Mouse (Mus musculus) testis, postnatal 14 days (tissue): ENCODE data around the gene Abcg8.

Source experiments
- DNase-seq: peaks from one replicate; pipeline ENCODE4 v3.0.0; 2021; ENCODE audit warnings: low spot score

Gene Abcg8

DNA sequence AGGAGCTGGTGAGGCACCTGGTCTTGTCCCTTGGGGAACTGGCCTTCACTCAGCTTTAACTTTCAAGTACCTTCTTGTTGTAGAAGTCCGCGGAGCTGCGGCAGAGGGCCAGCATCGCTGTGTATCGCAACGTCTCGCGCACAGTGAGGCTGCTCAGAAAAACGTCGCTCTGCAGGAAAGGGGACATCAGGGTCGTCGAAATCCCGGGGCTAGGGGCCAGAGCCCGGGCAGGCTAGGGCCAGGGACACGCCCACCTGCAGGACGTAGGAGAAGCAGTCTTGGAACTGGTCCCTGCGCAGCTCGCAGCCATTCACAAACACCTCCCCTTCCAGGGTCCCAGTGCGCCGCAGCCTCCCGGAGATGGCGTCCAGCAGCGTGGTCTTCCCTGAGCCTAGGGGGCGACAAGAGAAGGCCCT, at the start of gene Abcg8:
Abcg8 (plus strand) TSS at position 352 of the 416 bp plus-strand sequence.
- DNase-seq, result no peak

DNA sequence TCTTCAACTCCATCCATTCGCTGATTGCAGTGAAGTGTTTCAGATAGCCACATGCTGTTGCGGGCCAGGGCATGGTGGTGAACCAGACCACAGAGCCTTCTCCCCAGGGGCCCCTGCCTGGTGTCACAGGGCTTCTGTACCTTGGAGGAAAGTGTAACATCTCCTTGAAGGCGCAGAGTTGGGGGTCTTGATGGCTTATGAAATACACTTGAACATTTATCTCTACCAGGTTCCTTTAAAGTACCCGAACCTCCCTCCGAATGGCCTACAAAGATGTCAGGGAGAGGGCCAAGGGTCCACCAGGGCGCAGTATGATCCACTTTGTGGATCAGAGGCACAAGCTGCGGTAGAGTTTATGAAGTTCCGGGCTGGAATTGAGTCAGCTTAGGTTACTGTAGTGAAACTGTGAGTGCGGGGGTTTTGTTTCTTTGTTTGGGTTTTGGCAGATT, 49.2 kb upstream of the Abcg8 start:
- no peak for DNase-seq

DNA sequence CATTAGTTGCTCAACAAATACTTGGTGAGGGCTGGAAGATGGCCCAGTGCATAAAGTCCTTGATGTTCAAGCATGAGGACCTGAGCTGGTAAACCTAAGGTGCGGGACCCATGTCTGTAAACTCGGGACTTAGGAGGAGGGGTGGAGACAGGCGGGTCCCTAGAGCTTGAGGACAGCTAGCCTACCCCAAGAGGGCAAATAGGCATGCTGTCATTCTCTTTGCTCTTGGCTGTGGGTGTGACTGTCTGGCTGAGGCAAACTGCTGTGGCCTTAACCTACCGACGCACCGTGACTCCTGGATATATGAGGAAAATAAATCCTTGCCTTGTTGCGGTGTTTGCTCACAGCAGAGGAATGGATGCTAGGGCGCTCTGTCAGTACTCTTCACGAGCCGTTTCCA, 48.4 kb upstream of the Abcg8 start:
- no peak for DNase-seq

DNA sequence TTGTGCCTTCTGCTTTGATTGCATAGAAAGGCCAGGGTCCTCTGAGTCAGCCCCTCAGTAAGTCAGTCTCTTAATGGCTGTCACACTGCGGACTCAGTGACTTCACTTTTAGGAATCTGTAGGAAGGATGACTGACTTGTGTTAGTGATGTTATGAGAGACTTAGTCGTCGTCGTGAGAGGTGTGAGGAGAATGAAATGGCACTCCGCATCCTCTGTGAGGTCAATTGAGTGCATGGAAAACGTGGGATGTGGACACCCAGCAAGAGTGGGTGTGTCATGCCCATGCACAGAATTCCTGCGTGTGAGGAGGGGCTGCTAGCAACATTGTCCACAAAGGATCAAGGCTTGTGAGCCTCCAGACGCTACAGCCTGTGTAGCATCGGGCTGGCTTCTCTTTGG, 47.5 kb upstream of the Abcg8 start:
- no peak for DNase-seq

DNA sequence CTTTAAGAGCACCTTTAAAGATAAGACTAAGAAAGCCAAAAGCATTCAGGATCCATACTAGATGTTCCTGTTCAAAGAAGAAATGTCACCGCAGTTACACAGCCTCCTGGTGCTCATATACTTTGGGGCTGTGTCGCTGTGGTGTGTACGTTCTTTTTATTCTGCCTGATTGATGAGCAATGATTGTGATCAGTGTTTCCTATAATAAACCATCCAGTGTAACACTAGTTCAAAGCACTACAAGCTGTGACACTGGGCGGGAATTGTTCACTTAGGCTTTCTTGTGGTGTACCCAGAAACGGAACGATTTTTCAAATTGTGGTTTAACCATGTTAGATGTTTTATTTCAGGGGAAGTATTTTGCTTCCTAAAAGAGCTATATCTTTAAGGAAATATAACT, 44.3 kb upstream of the Abcg8 start:
- no peak for DNase-seq

DNA sequence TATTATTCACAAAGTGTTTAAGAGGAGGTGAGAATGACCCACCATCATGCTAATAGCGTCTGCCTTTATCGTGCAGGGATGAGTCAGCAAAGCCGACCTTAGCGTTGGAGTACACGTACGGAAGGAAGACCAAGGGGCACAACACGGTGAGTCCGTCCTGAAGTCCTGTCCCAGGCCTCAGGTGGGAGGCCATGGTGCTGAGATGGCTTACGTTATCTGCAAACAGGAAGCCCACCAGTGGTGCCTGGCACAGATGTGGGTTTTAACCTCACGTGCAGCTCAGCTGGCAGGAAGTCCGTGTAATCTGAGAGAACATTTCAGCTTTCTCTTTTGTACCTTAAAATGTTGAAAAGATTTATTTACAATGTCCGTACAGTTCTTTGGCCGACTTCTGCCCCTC, 42.7 kb upstream of the Abcg8 start:
- DNase-seq, result no peak

DNA sequence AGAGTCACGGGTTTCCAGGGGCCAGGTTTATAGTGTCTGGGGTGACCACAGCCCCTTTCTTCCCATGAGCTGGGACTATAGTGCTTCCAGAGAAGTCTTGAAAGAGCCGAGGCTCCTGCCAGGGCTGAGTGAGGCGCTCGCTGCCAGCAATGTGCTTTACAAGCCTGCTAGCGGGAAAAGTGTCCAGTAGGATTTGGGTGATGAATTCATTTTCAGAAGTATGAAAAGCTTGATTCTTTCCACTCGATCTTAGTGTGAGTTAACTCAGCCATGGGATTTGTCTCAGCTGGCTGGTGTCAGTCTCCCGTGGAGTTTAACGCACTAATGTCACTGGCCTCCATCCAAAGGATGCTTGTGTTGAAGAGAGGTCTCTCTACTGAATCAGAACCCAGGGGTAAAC, 39.8 kb upstream of the Abcg8 start:
- DNase-seq, result no peak

DNA sequence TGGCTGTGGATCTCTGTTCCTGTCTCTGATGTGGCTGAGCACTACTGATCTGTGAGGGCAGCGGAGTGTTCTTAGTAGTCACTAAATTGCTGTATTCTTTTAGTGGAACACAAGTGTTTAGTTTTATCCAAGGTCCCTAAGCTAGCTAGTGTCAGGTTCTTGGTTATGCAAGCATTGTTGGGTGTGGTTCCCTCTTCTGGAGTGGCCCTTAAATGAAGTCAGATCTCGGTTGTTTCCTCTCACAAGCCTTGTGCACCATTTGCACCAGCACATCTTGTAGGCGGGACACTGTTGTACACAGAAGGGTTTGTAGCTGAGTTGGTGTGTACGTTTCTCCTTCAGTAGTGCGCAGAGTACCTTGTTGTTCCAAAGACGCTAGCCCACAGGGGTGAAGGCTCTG, 38.1 kb upstream of the Abcg8 start:
- no peak for DNase-seq

DNA sequence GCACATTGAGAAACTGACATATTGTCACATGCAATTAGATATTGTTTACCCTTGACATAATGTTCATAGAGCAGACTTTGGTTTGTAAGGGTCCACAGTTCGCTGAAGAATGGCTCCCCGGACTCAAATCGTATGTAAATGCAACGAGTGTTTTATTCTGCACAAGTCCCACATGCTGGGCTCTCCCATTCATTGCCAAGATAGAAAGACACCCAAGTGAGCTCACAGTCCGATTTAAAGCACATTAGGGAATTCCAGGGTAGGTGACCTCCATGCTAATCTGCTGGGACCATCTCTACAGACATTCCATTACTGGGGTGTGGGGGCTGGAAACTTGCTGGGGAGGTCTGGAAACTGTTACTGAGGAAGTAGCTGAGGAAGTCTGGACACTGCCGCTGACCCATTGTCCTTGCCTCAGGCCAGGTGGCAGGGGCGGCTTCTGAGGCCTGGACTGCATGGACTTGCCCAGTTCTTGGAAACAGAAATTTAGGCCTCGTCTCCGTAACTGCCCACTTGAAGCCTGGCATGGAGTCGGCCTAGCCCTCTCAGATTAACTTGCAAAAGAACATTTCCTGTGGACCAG, 36.2 kb upstream of the Abcg8 start:
- no peak for DNase-seq

DNA sequence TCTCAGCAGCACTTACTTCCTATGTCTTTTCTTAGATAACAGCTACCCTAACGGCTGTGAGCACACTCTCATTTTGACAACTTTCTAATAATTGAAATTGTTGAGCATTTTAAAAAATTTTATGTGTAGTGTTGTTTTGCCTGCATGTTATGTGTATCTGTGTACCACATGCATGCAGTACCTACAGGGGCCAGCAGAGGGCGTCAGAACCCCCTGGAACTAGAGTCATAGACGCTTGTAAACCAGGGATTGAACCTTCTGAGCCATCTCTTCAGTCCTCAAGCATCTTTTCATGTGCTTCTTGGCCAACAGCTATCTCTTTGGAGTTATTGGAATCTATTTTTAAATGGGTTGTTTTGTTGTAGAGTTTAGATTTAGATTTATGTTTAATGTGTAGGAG, 34.2 kb upstream of the Abcg8 start:
- DNase-seq, result peak; percentile 34

DNA sequence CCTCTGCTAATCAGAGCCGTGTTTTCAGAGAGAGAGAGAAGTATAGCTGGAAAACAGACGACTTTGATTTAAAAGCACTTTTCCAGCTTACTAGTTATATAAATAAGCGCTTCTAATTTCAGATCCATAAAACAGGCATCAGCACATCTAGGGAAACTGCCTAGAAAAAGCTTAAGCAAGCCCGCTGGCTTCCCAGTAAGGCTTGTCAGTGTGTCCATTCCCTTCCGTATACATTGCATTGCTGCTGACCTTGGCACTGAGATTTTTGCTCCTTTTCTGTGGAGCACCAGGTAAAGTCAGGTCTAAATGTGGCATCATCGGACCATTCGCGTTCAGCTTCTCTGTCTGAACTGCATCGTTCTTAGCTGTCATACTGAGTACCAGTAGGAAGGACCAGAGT, 33.8 kb upstream of the Abcg8 start:
- DNase-seq, result no peak

DNA sequence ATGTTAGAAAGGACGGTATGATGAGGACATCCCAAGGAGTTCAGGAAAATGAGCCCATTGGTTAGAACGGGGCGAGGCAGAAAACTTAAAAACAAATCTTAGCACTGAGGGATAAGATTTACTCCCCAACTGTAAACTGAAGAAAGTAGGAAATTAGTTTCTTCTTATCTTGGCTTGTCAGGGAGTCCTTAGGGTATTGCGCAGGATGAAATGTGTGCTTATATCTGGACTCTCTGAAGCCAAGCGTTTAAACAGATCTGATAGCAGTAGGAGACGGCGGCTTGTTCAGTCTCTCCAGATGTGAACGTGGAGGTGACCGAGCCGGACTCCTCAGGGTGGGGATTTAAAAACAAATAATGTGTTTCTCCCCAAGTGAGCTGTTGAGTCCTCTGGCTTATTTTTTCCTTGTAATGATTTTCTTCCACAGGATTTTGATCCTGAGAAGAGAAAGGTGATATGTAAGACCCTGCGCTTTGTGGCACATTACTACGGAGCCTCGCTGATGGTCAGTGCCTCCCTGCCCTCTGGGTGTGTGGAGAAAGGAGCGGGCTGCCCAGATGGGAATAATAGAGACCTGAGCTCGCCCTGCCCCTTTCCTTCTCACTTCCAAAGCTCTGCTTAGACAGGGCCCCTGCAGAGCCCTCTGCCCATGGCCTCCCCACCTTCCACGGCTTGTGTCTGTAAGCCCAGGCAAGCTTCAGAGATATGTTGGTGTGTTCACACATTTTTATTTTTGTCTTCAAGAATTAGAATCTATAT, 31.6 kb upstream of the Abcg8 start:
- no peak for DNase-seq

DNA sequence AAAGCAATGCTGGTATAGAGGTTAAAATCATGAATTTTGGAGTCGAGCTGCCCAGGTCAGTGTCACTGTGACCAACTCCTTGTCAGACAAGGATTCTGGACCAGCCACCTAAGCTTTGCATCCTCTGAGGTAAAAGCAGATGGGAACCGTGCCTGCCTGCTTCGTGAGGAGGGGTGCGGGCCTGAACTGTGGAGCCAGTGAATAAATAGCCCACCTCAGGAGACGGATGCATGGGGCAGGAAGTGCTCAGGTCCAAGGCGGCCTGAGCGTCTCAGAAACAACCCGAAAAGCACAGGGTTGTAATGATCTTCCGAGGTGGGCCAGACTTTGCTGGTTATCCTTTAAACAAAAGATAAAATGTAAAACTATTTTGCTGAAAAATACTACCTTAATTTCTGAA, 31.0 kb upstream of the Abcg8 start:
- DNase-seq, result no peak

DNA sequence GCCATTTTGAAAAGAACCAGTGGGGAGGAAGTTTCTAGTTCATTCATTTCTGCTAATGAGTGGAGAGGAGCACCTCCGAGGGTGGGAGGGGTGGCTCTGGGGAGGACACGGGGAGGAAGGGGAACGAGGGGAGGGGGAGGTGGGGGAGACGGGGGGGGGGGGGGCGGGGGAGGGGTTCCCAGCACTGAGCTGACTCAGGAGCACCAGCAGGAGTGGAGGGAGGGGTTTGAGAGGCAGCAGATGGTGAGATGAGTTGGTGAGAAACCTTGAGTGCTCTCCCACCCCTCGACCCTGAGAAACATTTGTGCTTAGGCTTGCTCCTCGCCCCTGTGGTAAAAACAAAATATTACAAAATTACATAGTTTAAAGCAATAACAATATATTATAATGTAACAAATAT, 30.2 kb upstream of the Abcg8 start:
- no peak for DNase-seq

DNA sequence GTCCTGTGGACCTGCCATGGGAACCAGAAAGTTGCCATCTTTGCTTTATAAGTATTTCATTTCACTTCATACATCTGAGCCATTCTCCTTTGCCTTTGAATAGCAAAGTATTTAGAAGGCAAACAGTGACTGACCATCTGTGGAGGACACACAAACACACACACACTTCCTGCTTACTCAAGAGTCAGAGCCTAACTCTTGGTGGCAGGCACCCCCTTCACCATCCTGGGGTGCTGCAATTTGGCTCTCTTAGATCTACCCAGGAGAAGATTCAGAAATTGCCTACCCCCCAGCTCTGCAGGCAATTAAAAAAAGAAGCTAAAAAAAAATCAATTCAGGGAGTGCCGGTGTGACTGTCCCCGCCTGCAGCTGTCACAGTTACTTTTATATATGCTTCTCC, 29.6 kb upstream of the Abcg8 start:
- DNase-seq, result no peak

DNA sequence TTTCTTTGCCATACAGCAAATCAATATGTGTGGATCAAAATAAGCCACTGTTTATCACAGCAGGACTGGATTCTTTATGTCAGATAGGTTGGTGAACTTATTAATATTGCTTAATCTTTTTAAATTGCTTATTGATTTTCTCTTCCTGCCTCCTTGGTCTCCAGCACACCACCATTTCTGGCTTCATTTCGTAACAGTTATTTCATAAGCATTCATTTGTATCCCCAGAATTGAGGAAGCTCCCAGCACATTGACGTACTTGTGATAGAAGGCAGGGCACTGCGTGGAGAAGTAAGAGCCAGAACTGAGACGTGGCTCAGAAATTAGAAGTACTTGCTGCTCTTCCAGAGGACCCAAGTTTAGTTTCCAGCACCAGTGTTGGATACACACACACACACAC, 28.5 kb upstream of the Abcg8 start:
- DNase-seq, result no peak

DNA sequence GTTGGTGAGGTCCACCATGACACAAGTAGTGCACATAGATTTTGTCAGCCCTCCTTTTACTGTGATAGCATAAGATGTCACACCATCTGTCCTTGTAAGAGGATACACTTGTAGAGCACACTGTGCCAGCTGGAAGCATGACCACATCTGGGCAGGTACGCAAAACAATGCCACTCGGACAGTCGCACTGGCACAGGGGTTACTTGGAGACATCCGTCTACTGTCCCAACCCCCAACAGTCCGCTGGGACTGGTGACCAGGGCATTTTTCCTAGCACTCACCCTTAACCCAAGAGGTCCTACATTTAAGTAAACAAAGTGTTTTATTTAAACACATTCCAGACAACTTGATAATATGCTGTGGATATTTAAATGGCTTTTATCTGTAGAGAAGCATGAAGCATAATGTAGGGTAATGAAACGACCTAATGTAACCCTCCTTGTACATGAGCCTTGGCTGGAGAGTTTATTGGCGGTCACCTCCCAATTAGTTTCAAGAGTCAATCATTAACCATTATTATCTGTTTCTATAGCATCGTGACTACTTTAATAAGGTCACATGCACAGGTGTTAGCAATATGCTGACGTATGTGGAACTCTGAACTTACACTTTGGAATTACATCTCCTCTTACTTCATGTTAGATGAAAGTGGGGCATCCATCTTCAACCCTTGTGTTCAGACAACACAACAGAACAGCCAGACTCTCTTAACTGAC, 25.6 kb upstream of the Abcg8 start:
- DNase-seq, result no peak

DNA sequence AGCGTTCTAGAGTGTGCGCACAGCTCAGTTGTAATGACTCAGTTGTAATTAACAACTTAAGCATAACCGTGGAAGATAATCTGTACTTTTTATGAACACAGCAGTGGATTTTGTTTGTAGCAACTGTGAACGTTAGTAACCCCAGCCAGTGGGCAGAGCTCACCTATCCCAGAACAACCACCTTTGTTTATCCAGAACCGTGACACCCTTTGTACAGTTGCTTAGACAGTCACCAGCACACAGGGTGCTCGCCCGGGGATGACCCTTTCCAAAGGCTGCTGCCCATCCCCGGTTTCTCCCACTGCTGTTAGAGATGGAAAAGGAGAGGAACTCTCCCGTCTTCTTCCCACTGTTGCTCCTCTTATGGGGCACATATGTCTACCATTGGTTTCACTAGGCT, 22.6 kb upstream of the Abcg8 start:
- no peak for DNase-seq

DNA sequence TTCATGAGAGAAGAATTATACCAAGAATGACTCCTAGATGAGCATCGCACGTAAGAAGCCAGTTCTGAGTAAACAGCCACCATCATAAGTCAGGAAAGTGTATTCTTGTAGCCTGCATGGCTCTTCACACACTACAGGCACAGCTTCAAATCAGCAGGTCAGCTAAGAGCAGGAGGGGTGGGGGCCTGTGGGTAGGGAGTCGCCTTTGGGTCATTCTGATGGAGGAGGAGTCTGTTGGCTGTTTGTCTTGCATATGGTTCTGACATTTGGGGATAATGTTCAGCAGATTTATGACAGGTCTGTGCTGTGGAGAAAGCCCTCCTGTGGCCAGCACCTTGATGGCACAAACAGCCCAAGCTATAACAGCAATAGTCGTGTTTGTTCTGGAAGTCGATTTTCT, 19.9 kb upstream of the Abcg8 start:
- DNase-seq, result no peak

DNA sequence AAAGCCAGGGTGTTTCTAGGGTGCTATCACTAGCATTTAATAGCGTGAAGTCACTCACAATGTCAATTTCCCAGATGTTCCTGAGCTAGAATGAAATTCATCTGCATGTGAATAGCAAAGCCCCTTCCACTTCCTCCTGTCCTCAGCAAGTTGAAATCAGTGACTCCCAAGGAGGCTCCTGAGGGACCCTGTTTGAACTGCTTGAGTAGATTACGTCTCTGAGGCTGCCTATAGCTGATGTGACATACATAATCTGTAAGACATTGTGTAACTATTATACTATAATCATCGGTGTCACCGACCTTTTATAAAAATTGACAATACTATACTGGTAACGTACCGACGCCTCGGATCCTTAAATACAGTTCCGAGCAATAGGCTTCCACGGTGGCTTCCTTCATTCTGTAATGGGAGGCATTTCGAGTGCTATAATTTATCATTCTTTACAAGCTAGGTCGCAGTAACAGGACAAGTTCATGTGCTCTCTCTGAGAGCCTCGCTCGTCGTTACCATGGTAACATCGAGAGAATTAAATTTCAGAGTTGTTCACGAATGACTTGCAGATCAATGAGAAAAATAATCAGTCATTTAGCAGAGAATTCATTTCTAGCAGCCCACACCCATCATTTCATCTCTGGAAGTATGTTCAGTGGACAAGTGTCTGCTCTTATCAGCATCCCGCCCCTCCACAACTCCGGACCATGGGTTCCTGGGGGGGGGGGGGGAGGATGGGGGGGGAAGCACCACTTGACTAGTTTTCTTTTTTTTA, 19.3 kb upstream of the Abcg8 start:
- DNase-seq, result no peak

DNA sequence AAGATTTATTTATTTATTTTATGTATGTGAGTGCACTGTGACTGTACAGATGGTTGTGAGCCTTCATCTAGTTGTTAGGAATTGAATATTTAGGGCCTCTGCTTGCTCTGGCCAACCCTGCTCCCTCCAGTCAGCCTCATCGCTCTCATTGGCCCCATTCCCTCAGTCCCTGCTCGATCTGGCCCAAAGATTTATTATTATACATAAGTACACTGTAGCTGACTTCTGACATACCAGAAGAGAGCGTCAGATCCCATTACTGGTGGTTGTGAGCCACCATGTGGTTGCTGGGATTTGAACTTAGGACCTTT, 18.7 kb upstream of the Abcg8 start:
- DNase-seq, result no peak

DNA sequence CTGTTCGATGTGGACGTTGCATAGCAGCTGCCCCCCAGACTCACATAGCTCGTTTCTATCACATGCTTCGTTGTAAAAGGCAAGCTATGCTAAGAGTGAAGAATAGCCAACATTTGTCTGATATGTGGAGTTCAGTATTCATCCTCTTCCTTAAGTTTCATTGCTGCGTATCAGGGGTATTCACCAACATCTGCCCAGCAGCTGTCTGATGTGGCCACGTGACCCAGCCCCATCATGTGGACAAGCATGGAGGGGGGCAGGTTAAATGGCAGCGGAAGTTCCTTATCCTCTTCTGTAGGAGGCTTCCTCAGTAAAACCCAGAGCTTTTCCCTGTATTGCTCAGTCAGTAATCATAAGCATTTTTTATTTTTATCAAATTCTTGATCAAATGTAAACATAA, 18.3 kb upstream of the Abcg8 start:
- no peak for DNase-seq

DNA sequence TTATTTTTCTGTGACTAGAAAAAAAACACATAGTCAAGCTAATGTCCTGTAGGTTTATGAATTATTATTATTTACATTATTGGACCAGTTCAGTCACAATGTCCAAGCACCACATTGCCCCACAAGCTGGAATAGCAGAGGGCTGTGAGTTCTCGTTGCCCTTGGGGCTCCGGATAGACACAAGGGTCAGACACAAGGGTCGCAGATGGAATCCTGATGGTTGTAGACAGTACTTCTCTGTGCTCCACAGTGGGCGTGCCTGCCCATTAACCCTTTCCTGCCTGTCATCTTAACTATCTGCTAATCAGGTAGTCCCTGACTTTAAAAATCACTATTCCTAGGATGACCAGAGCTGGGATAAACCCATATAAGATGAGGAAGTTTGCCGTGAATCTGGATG, 17.9 kb upstream of the Abcg8 start:
- no peak for DNase-seq
